Mouse (Mus musculus): ENCODE measurements at regions not wholly inside any gene's neighbourhood (a gene's known extent, or its start where the extent isn't known, plus 50 kb on each side); places are given as distances from the start of the nearest gene placed in this dataset.
A peak's percentile ranks its signal among the peaks of the same experiment; 100 is the strongest.

DNA sequence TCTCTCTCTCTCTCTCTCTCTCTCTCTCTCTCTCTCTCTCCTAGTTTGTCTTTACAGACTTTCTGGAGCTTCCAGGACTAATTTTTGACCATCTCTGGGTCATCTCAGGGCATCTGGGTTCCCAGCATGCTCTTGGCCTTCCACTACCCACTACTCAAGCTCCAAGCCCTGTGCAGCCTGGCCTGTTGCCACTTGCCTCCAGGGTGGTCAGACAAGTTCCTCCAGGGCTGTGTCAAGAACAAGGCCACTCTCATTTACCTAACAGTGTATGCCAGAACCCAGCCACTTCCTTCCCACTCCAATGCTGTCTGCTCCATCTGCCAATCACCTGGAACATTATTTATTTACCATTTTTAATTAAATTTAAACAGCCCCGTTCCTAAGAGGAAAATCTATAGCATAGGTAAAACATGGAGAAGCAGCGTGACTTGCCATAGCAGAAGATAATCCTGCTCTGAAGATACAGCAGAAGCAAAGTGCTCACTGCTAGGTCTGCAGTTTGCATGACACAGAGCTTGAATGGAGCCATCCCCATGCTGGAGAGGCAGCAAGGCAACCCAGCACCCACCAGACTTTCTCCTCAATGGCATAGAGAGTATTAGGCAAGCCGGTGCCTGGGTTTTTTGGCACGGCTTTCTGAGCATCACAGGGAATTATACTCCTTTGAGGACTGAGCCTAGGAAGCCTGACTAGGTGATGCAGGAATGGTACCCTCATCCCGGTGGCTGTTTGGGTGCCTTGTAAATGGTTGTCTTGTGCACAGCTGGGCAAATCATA, 54.0 kb downstream of the Foxi1 start:
- no peak for DNase-seq (ENCODE audit: low spot score in 2 of 2)

DNA sequence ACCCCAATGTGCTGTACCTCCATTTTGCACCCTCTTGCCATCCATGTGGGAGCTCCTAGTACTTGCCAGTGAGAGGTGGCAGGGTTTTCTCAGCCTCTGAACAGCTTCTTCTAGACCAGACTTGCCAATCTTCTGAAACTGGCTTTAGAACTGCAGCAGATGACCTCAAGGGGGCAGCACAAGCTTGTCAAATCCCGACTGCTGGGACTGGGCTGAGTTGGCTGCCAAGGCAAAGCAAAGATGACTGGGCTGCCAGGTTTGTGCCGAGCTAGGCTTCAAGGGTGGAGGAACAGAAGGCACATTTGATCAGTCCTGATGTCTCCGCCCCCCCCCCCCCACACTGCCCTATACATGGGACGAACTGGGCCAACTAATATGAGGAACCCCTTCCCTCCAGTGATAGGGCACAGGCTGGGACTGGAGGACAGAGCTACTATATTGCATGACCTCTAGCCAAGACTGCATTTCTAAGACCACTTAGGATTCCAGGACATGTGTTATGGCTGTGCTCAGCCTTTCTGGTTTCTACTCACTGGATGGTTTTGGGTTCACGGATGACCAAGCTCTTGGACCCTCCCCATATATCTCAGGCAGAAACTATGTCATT, 51.1 kb upstream of the 4930469K13Rik start:
- DNase-seq (ENCODE audit: low spot score in 2 of 2) = peak; percentile 14 to 70

Data from spleen, postnatal 10 days (tissue).